9 mouse cellular contexts compared by ENCODE assay signal in genomic region chr1:136232986-136233790, GRCm38 (mm10). TPM values are rescaled to one million over a fixed set of nuclear protein-coding genes. Genes with fewer than 3 reads are reported as not detected.
DNase-seq lines count a peak whose midpoint lies in the region; ATAC-seq lines count a peak whose summit lies in the region.
"Had no signal": no experiment of that assay in that cellular context is flagged by ENCODE, and none has a peak within 500 bp of the region (broad histone marks: within the 10 kb centered on the region; RNA-seq: fewer than 3 reads in every experiment).

No protein-coding gene starts in this region.

- H3K4me3 ChIP-seq in kidney, embryonic 15.5 days (replicated peaks): peak overlapping the region; percentile 54
- H3K4me3 ChIP-seq in brown adipose tissue, adult 24 weeks (ENCODE audit: insufficient read depth, low read depth, low read length): peak overlapping the region; percentile 57; the same call in 1 of the 2 replicates
- peak overlapping the region; percentile 55 for H3K4me3 ChIP-seq in neural tube, embryonic 12.5 days

- H3K9ac ChIP-seq in kidney, embryonic 15.5 days: peak overlapping the region; percentile 45
- peak overlapping the region; percentile 55 for H3K9ac ChIP-seq in neural tube, embryonic 12.5 days

- H3K27ac ChIP-seq in kidney, embryonic 15.5 days: peak overlapping the region; percentile 87
- H3K27ac ChIP-seq in brown adipose tissue, adult 24 weeks (replicated peaks; ENCODE audit: low read depth, low read length): no peak overlapping the region
- H3K27ac ChIP-seq in neural tube, embryonic 12.5 days: no peak overlapping the region; the same call in 1 of the 2 replicates
- H3K27ac ChIP-seq: macrophage had no signal

- no peak for DNase-seq in kidney, adult 9 months
- DNase-seq in induced T-regulatory cell, adult 2 months (ENCODE audit: low read depth): peak; percentile 18
- no peak for DNase-seq in thymus, postnatal 36 days
- no peak for DNase-seq in c-Kit-positive CD71-positive TER-119-positive erythroid progenitor cells, embryonic 14.5 days (ENCODE audit: low spot score)

- peaks cover 60% of the 10 kb centered on the region for H3K4me1 ChIP-seq in kidney, embryonic 15.5 days
- H3K4me1 ChIP-seq in brown adipose tissue, adult 24 weeks (ENCODE audit: control insufficient read depth, insufficient read depth, insufficient read length, low read length): no peaks in the 10 kb centered on the region
- peaks cover 61% of the 10 kb centered on the region for H3K4me1 ChIP-seq in neural tube, embryonic 12.5 days

- H3K36me3 ChIP-seq in kidney, embryonic 15.5 days: no peaks in the 10 kb centered on the region
- H3K36me3 ChIP-seq in neural tube, embryonic 12.5 days: no peaks in the 10 kb centered on the region

- ATAC-seq in kidney, embryonic 15.5 days (replicated peaks; ENCODE audit: low FRiP score): no peak
- ATAC-seq in neural tube, embryonic 12.5 days (ENCODE audit: low FRiP score, low read depth): peak; percentile 2; the same call in 1 of the 2 replicates
- no peak for ATAC-seq in cerebellum, adult (ENCODE audit: insufficient number of reproducible peaks, low FRiP score, low TSS enrichment)

- peaks cover 7% of the 10 kb centered on the region; the same call in 1 of the 2 replicates for H3K27me3 ChIP-seq in kidney, embryonic 15.5 days
- H3K27me3 ChIP-seq in neural tube, embryonic 12.5 days (replicated peaks): no peaks in the 10 kb centered on the region

- 1% methylated on average over 23 of the region's 23 CpGs for WGBS in kidney, embryonic 15.5 days
- WGBS in neural tube, embryonic 12.5 days: under 1% methylated on average over 23 of the region's 23 CpGs

- H3K9me3 ChIP-seq in kidney, embryonic 15.5 days (replicated peaks): no peaks in the 10 kb centered on the region
- no peaks in the 10 kb centered on the region for H3K9me3 ChIP-seq in neural tube, embryonic 12.5 days

- H3K4me2 ChIP-seq in kidney, embryonic 15.5 days: peak overlapping the region; percentile 91
- peak overlapping the region; percentile 78 for H3K4me2 ChIP-seq in neural tube, embryonic 12.5 days (replicated peaks)

RNA-seq across cellular contexts. Expression of gene Inava, which starts 0.9 kb away (rescaled TPM):
- polyA plus RNA-seq in kidney, embryonic 15.5 days (2015; fragmentation: Nextera tagmentation; extraction: Ambion mirVana): 16.0 and 17.1 TPM in 2 replicates
- polyA plus RNA-seq in brown adipose tissue, adult 24 weeks (2012; ENCODE audit: insufficient read depth, insufficient read length, missing spikeins): not detected in 2 replicates
- 10.3 and 10.6 TPM in 2 replicates for polyA plus RNA-seq in neural tube, embryonic 12.5 days (2016; fragmentation: Nextera tagmentation; extraction: Ambion mirVana)
- polyA plus RNA-seq: macrophage had no signal

RNA-seq across cellular contexts. Expression of gene Mroh3, which starts 20.6 kb away (rescaled TPM):
- 0.30 and 0.48 TPM in 2 replicates for polyA plus RNA-seq in kidney, embryonic 15.5 days (2015; fragmentation: Nextera tagmentation; extraction: Ambion mirVana)
- polyA plus RNA-seq in brown adipose tissue, adult 24 weeks (2012; ENCODE audit: insufficient read depth, insufficient read length, missing spikeins): not detected in 2 replicates
- 0.49 TPM in 1 of 2 replicates, not detected in the other for polyA plus RNA-seq in neural tube, embryonic 12.5 days (2016; fragmentation: Nextera tagmentation; extraction: Ambion mirVana)
- polyA plus RNA-seq: macrophage had no signal

RNA-seq across cellular contexts. Expression of gene Gpr25, which starts 27.5 kb away (rescaled TPM):
- polyA plus RNA-seq in kidney, embryonic 15.5 days (2015; fragmentation: Nextera tagmentation; extraction: Ambion mirVana): not detected in 2 replicates
- polyA plus RNA-seq in brown adipose tissue, adult 24 weeks (2012; ENCODE audit: insufficient read depth, insufficient read length, missing spikeins): not detected in 2 replicates
- not detected in 2 replicates for polyA plus RNA-seq in neural tube, embryonic 12.5 days (2016; fragmentation: Nextera tagmentation; extraction: Ambion mirVana)
- polyA plus RNA-seq: macrophage had no signal
